Mouse (Mus musculus) liver, embryonic 16.5 days (tissue): ENCODE data around the gene Lhx9. TPM values are rescaled to one million over a fixed set of nuclear protein-coding genes. Genes with fewer than 3 reads are reported as not detected.

Experiments used
- polyA plus RNA-seq: library from polyadenylated mRNA; unstranded; fragments of >200 nt; fragmentation: Nextera tagmentation; extraction: Ambion mirVana; gene quantifications from 2 replicates; pipeline ENCODE4 v1.2.1, GENCODE M21; 2015

Lhx9 gene
- polyA plus RNA-seq, 1 experiment from 2014 or later: 0.02 TPM

Other genes starting within 250 kb of the Lhx9 start
- 15.3 and 15.4 TPM in 2 replicates for gene Nek7, start 228.4 kb downstream of the Lhx9 start, polyA plus RNA-seq
- gene 2310009B15Rik, start 8.3 kb upstream of the Lhx9 start, polyA plus RNA-seq: 8.7 and 11.8 TPM in 2 replicates
- gene Dennd1b, start 114.9 kb upstream of the Lhx9 start, polyA plus RNA-seq: 1.8 and 3.1 TPM in 2 replicates